Mouse (Mus musculus) megakaryocyte progenitor cell, adult 5-6 weeks (primary cell): ENCODE results near the gene Vma21-ps. TPM values are rescaled to one million over a fixed set of nuclear protein-coding genes. Genes with fewer than 3 reads are reported as not detected.
"Not testable (repeated sequence)": the region's sequence is repeated elsewhere in the genome, so short reads cannot be mapped to it uniquely, and the experiment has no call there.

Source experiments
- ATAC-seq: replicated peaks from 2 replicates; pipeline ENCODE4 v1.8.0; 2016; ENCODE audit warnings: mild to moderate bottlenecking, moderate TSS enrichment, inconsistent platforms; ENCODE audit not compliant: poor library complexity
- total RNA-seq, 2 experiments: library from RNA; stranded (forward) in 1 of 2; stranded (reverse) in 1 of 2; fragments of 157-497, 149-512 nt in 1 of 2; fragments of 200-1000 nt in 1 of 2; gene quantifications; 2 replicates each; pipeline versions ENCODE4 v1.2.3 to v1.2.4; 2015 to 2017

The Vma21-ps gene
- total RNA-seq (2015), result not detected in 2 replicates
- total RNA-seq (2017), result not detected in 2 replicates

DNA sequence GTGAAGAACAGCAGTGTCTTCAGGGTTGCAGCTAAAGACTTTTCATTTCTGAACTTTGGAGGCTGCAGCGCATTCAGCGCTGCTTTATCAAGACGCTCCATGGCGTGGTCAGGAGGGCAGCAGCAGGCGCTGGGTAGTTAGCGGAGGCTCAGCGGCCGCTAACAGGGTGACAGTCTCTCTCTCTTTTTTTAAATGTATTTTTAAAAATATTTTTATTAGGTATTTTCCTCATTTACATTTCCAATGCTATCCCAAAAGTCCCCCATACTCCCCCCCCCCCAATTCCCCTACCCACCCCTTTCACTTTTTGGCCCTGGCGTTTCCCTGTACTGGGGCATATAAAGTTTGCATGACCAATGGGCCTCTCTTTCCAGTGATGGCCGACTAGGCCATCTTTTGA, at the start of gene Vma21-ps:
Vma21-ps (minus strand) TSS at position 101 of the 400 bp plus-strand sequence.
- ATAC-seq, result not testable (repeated sequence)

- ATAC-seq, result no peak
Measured at GRCm38 (mm10) chr4:52543001-52543400, 46.0 kb upstream of the Vma21-ps start.

DNA sequence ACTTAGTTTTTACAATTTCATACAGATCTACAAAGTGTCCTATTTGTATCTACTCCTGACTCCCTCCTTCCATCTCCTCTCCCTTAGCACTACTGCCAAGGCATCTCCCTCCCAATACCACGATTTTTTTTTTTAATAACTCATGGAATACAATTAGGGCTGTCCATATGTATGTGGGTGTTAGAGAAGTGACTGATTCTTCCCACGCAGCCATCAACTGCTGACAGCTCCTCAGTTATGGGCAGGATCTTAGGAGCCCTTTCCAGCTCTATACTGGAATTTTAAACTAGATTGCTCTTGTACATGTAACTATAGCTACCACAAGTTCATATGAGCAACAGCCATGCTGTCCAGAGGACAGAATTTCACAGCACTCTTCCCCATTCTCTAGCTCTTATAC, 33.6 kb upstream of the Vma21-ps start:
- no peak for ATAC-seq

DNA sequence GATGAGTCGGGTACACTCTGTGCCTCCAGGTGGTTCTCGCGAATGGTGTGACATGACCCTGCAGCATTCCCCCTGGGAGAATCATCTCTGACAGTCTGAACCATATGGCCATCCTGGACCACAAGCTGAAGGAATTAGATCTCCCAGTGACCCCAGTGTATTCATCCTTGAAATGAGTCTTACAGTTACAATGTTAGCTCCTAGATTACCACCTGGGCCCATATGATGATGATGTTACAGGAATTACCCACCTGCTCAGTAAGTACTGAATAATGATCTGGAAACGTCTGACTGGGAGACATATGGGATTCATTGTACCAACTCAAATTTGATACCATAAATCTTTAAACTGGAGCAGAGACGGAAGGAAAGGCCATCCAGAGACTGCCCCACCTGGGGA, 29.4 kb upstream of the Vma21-ps start:
- ATAC-seq, result no peak

DNA sequence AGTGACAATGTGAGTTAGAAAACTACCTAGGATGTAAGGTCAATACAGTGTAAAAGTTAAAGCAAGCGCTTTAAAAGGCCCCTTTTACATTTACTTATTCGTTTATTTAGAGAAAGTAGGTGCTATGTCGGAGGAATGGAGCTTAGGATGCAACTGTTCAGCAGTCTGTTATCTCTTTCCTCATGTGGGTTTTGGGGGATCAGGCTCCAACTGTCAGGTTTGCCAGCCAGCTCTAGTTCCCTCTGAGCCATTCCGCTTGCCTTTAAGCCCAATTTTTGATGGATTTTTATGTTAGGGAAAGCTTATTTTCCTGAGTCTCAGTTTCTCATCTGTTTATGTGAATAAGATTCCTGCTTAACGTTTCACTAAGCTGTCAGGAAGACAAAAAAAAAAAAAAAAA, 22.3 kb upstream of the Vma21-ps start:
- ATAC-seq, result no peak

GRCm38 (mm10) chr4:52517580-52517979, 20.5 kb upstream of the Vma21-ps start:
- no peak for ATAC-seq

DNA sequence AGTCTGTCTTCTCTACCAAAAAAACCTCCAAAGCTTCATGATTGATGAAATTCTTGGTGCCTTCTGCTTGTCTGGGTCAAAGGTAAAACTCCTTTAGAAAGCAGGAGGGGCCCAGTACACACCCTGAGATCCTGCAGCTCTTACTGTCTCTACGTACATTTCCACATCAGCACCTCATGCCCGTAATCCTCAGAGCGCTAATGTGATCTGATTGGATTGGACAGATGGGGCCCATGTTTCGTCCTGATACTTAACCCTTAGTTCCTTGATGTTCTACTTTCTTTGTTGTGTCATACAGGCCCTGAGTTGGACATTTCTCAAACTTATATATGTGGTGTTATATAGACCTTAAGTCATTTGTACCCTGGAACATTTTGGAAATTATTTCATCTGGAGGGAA, 9.6 kb downstream of the Vma21-ps start:
- no peak for ATAC-seq

GRCm38 (mm10) chr4:52473431-52473830, 23.6 kb downstream of the Vma21-ps start:
- ATAC-seq, result no peak

- ATAC-seq, result no peak
Measured at GRCm38 (mm10) chr4:52461321-52461720, 35.7 kb downstream of the Vma21-ps start.

DNA sequence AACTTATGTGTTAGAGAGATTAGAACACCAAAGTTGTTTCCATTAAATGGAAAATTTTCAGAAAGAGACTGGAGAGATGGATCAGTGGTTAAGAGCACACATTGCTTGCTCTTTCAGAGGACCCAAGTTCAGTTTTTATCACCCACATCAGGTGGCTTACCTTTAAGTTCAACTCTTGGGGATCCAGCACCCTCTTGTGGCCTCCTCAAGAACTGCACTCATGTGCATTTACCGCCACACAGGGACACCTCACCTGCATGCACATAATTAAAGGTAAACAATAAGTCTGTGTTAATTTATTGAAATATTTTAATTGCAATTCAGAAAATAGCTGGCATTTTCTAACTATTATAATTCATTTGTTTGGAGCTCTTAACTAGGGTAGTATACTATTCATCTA, 37.3 kb downstream of the Vma21-ps start:
- ATAC-seq, result peak; percentile 93

Other genes starting within 250 kb of the Vma21-ps start
- gene Smc2, start 58.0 kb downstream of the Vma21-ps start, total RNA-seq (2015), result 96.6 and 97.3 TPM in 2 replicates
- 150 and 162 TPM in 2 replicates for gene Smc2, start 58.0 kb downstream of the Vma21-ps start, total RNA-seq (2017)
- gene Toporsl, start 99.0 kb upstream of the Vma21-ps start, total RNA-seq (2015), result not detected in 2 replicates
- not detected in 2 replicates for gene Toporsl, start 99.0 kb upstream of the Vma21-ps start, total RNA-seq (2017)